Mouse (Mus musculus): ENCODE data around the gene Ehd3. TPM values are rescaled to one million over a fixed set of nuclear protein-coding genes. Genes with fewer than 3 reads are reported as not detected.
"Not testable (repeated sequence)": the region's sequence is repeated elsewhere in the genome, so short reads cannot be mapped to it uniquely, and the experiment has no call there.

The Ehd3 gene
- polyA plus RNA-seq, 1 experiment from 2014 or later, result 3.7 TPM

- DNase-seq (ENCODE audit: low spot score), result no peak
These were observed 20.0 kb downstream of the Ehd3 start for GRCm38 (mm10) chr17:73824022-73824340.

GRCm38 (mm10) chr17:73826106-73826505, 22.2 kb downstream of the Ehd3 start:
- no peak for DNase-seq (ENCODE audit: low spot score)

GRCm38 (mm10) chr17:73827446-73827845, 23.5 kb downstream of the Ehd3 start:
- no peak for DNase-seq (ENCODE audit: low spot score)

GRCm38 (mm10) chr17:73830511-73830910, 26.6 kb downstream of the Ehd3 start:
- DNase-seq (ENCODE audit: low spot score), result no peak

- no peak for DNase-seq (ENCODE audit: low spot score)
These were observed 27.5 kb downstream of the Ehd3 start for GRCm38 (mm10) chr17:73831427-73831826.

- no peak for DNase-seq (ENCODE audit: low spot score)
These were observed 29.0 kb downstream of the Ehd3 start for GRCm38 (mm10) chr17:73832901-73833300.

- no peak for DNase-seq (ENCODE audit: low spot score)
These were observed 29.5 kb downstream of the Ehd3 start for GRCm38 (mm10) chr17:73833474-73833873.

- DNase-seq (ENCODE audit: low spot score), result no peak
These were observed 32.7 kb downstream of the Ehd3 start for GRCm38 (mm10) chr17:73836601-73837000.

GRCm38 (mm10) chr17:73837244-73837643, 33.3 kb downstream of the Ehd3 start:
- DNase-seq (ENCODE audit: low spot score), result no peak

GRCm38 (mm10) chr17:73839086-73839835, 35.3 kb downstream of the Ehd3 start:
- peak; percentile 12 for DNase-seq (ENCODE audit: low spot score)

GRCm38 (mm10) chr17:73839876-73840275, 35.9 kb downstream of the Ehd3 start:
- not testable (repeated sequence) for DNase-seq (ENCODE audit: low spot score)

GRCm38 (mm10) chr17:73842963-73843362, 39.0 kb downstream of the Ehd3 start:
- DNase-seq (ENCODE audit: low spot score), result no peak

- no peak for DNase-seq (ENCODE audit: low spot score)
These were observed 41.7 kb downstream of the Ehd3 start for GRCm38 (mm10) chr17:73845632-73846031.

GRCm38 (mm10) chr17:73847399-73847798, 43.5 kb downstream of the Ehd3 start:
- no peak for DNase-seq (ENCODE audit: low spot score)

- no peak for DNase-seq (ENCODE audit: low spot score)
These were observed 49.1 kb downstream of the Ehd3 start for GRCm38 (mm10) chr17:73853041-73853440.

- DNase-seq (ENCODE audit: low spot score), result no peak
These were observed 49.8 kb downstream of the Ehd3 start for GRCm38 (mm10) chr17:73853717-73854116.

- peak; percentile 62 for DNase-seq (ENCODE audit: low spot score)
These were observed 65.2 kb downstream of the Ehd3 start for GRCm38 (mm10) chr17:73869008-73869685.

GRCm38 (mm10) chr17:73870956-73871605, 67.1 kb downstream of the Ehd3 start:
- no peak for DNase-seq (ENCODE audit: low spot score)

GRCm38 (mm10) chr17:73875268-73875667, 71.3 kb downstream of the Ehd3 start:
- no peak for DNase-seq (ENCODE audit: low spot score)

- DNase-seq (ENCODE audit: low spot score), result no peak
These were observed 71.7 kb downstream of the Ehd3 start for GRCm38 (mm10) chr17:73875674-73876073.

GRCm38 (mm10) chr17:73879262-73879916, 75.5 kb downstream of the Ehd3 start:
- no peak for DNase-seq (ENCODE audit: low spot score)

- DNase-seq (ENCODE audit: low spot score), result no peak
These were observed 76.4 kb downstream of the Ehd3 start for GRCm38 (mm10) chr17:73880286-73880685.
